Comparison of ENCODE assay signal across 10 mouse cellular contexts in the genomic region with DNA sequence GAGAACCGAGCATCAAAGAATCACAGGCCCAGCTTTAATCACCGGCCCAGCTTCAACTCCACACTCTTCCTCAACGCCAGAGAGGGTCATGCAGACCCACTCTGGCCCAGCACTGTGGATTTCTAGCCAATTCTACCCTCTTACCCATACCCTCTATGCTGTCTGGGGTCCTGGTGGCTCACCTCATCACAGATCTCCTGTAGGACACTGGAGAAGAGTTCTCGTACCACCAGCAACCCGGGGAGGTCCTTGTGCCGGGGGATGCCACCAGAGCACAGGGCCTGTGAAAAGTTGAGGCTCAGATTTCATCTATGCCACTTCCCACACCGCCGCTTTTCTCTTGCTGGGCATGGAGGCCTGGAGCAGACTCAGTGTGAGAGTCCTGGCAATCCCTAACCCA. TPM values are rescaled to one million over a fixed set of nuclear protein-coding genes. Genes with fewer than 3 reads are reported as not detected.
DNase-seq lines count a peak whose midpoint lies in the region; ATAC-seq and TF ChIP-seq lines count a peak whose summit lies in the region.
"Had no signal": no experiment of that assay in that cellular context is flagged by ENCODE, and none has a peak within 500 bp of the region (broad histone marks: within the 10 kb centered on the region; RNA-seq: fewer than 3 reads in every experiment).

No protein-coding gene starts in this region.

- no peak overlapping the region; the same call in 1 of the 2 replicates for H3K4me3 ChIP-seq in heart, embryonic 16.5 days (ENCODE audit: low read length)
- H3K4me3 ChIP-seq in midbrain, embryonic 13.5 days (replicated peaks) = no peak overlapping the region; the same call in 1 of the 2 replicates
- H3K4me3 ChIP-seq in midbrain, postnatal 0 days (ENCODE audit: low read depth, low read length) = no peak overlapping the region
- H3K4me3 ChIP-seq in limb, embryonic 10.5 days = peak overlapping the region; percentile 60; the same call in 1 of the 2 replicates
- no peak overlapping the region for H3K4me3 ChIP-seq in stomach, postnatal 0 days (ENCODE audit: low read depth, low read length)

- H3K9me3 ChIP-seq in heart, embryonic 16.5 days (replicated peaks; ENCODE audit: control insufficient read depth, low read length) = no peaks in the 10 kb centered on the region
- no peaks in the 10 kb centered on the region for H3K9me3 ChIP-seq in midbrain, embryonic 13.5 days
- H3K9me3 ChIP-seq in midbrain, postnatal 0 days (ENCODE audit: low read length) = no peaks in the 10 kb centered on the region
- H3K9me3 ChIP-seq in limb, embryonic 10.5 days (replicated peaks) = no peaks in the 10 kb centered on the region
- H3K9me3 ChIP-seq in stomach, postnatal 0 days (ENCODE audit: control insufficient read depth, low read length) = no peaks in the 10 kb centered on the region

- H3K9ac ChIP-seq in heart, embryonic 16.5 days (ENCODE audit: low read length) = peak overlapping the region; percentile 88
- H3K9ac ChIP-seq in midbrain, embryonic 13.5 days (replicated peaks) = peak overlapping the region; percentile 81; the same call in 1 of the 2 replicates
- no peak overlapping the region for H3K9ac ChIP-seq in midbrain, postnatal 0 days (replicated peaks; ENCODE audit: low read length, poor library complexity, severe bottlenecking)
- 0 out of 2 replicates have a peak overlapping the region, but pooled peaks have one; percentile 75 for H3K9ac ChIP-seq in stomach, postnatal 0 days (ENCODE audit: low read length)

- no peak for ATAC-seq in heart, embryonic 16.5 days (replicated peaks; ENCODE audit: extremely low read depth, insufficient read depth, low FRiP score)
- no peak for ATAC-seq in midbrain, embryonic 13.5 days
- ATAC-seq in midbrain, postnatal 0 days (ENCODE audit: low FRiP score) = no peak
- ATAC-seq in stomach, postnatal 0 days (ENCODE audit: low FRiP score, low TSS enrichment) = no peak
- ATAC-seq in megakaryocyte progenitor cell, adult 5-6 weeks (replicated peaks; ENCODE audit: poor library complexity) = no peak
- ATAC-seq: Patski had no signal

- peaks cover 16% of the 10 kb centered on the region for H3K36me3 ChIP-seq in heart, embryonic 16.5 days (ENCODE audit: control insufficient read depth, insufficient read depth)
- H3K36me3 ChIP-seq in midbrain, embryonic 13.5 days = peaks cover 16% of the 10 kb centered on the region
- H3K36me3 ChIP-seq in midbrain, postnatal 0 days (ENCODE audit: insufficient read depth, low read length) = peaks cover 7% of the 10 kb centered on the region
- peaks cover 17% of the 10 kb centered on the region for H3K36me3 ChIP-seq in limb, embryonic 10.5 days
- 0 out of 2 replicates have a peak, but pooled peaks cover 4% of the 10 kb centered on the region for H3K36me3 ChIP-seq in stomach, postnatal 0 days (ENCODE audit: control insufficient read depth, insufficient read depth, low read length)

- TF ChIP-seq CTCF in midbrain, postnatal 0 days (IDR thresholded peaks at IDR 0.05) = no peak
- no peak for TF ChIP-seq CTCF in stomach, postnatal 0 days (IDR thresholded peaks at IDR 0.05; ENCODE audit: low read depth)

- H3K4me2 ChIP-seq in heart, embryonic 16.5 days (ENCODE audit: low read depth, low read length) = peak overlapping the region; percentile 90
- H3K4me2 ChIP-seq in midbrain, embryonic 13.5 days (replicated peaks) = 0 out of 2 replicates have a peak overlapping the region, but pooled peaks have one; percentile 3
- H3K4me2 ChIP-seq in midbrain, postnatal 0 days (ENCODE audit: low read depth, low read length, poor library complexity, severe bottlenecking) = no peak overlapping the region
- H3K4me2 ChIP-seq in stomach, postnatal 0 days (replicated peaks; ENCODE audit: low read depth) = peak overlapping the region; percentile 93

- no peaks in the 10 kb centered on the region for H3K27me3 ChIP-seq in heart, embryonic 16.5 days (ENCODE audit: control insufficient read depth, insufficient read depth, low read length)
- no peaks in the 10 kb centered on the region for H3K27me3 ChIP-seq in midbrain, embryonic 13.5 days
- no peaks in the 10 kb centered on the region for H3K27me3 ChIP-seq in midbrain, postnatal 0 days (ENCODE audit: insufficient read depth, low read length)
- no peaks in the 10 kb centered on the region for H3K27me3 ChIP-seq in limb, embryonic 10.5 days (ENCODE audit: low read depth, poor library complexity, severe bottlenecking)
- no peaks in the 10 kb centered on the region for H3K27me3 ChIP-seq in stomach, postnatal 0 days (ENCODE audit: control insufficient read depth, insufficient read depth, low read length)
- H3K27me3 ChIP-seq: Patski had no signal

- no peak overlapping the region for H3K27ac ChIP-seq in heart, embryonic 16.5 days (ENCODE audit: low read length)
- no peak overlapping the region for H3K27ac ChIP-seq in midbrain, embryonic 13.5 days
- no peak overlapping the region for H3K27ac ChIP-seq in midbrain, postnatal 0 days (ENCODE audit: low read depth, low read length)
- H3K27ac ChIP-seq in limb, embryonic 10.5 days = no peak overlapping the region
- no peak overlapping the region for H3K27ac ChIP-seq in stomach, postnatal 0 days (replicated peaks)
- H3K27ac ChIP-seq: left cerebral cortex, adult 2 months had no signal

- H3K4me1 ChIP-seq in heart, embryonic 16.5 days (ENCODE audit: control insufficient read depth, insufficient read depth, low read length) = peaks cover 37% of the 10 kb centered on the region
- H3K4me1 ChIP-seq in midbrain, embryonic 13.5 days (replicated peaks) = peaks cover 45% of the 10 kb centered on the region
- H3K4me1 ChIP-seq in midbrain, postnatal 0 days (ENCODE audit: insufficient read depth, low read length) = peaks cover 21% of the 10 kb centered on the region; the same call in 1 of the 2 replicates
- H3K4me1 ChIP-seq in limb, embryonic 10.5 days = peaks cover 46% of the 10 kb centered on the region
- peaks cover 12% of the 10 kb centered on the region for H3K4me1 ChIP-seq in stomach, postnatal 0 days (replicated peaks; ENCODE audit: control insufficient read depth, insufficient read depth)

- no peak for DNase-seq in heart, adult 9 months (ENCODE audit: low spot score in 2 of 2)
- DNase-seq in midbrain, postnatal 0 days (ENCODE audit: low spot score) = no peak
- DNase-seq in limb, embryonic 10.5 days (ENCODE audit: low spot score) = no peak
- DNase-seq in stomach, postnatal 0 days (ENCODE audit: low spot score) = peak; percentile 12
- DNase-seq: right cerebral cortex, postnatal 25 days had no signal

- no peak for TF ChIP-seq EP300 in stomach, postnatal 0 days (optimal IDR thresholded peaks at IDR 0.05)

- WGBS in heart, embryonic 16.5 days = 84% methylated on average over 8 of the region's 8 CpGs
- WGBS in midbrain, embryonic 13.5 days = 83% methylated on average over 8 of the region's 8 CpGs
- WGBS in midbrain, postnatal 0 days = 86% methylated on average over 8 of the region's 8 CpGs
- WGBS in limb, embryonic 10.5 days = 90% methylated on average over 8 of the region's 8 CpGs
- WGBS in stomach, postnatal 0 days = 94% methylated on average over 8 of the region's 8 CpGs

RNA-seq across cellular contexts. Expression of gene Nudt22, which starts 1.4 kb away (rescaled TPM):
- 34.1 and 36.6 TPM in 2 replicates for polyA plus RNA-seq in heart, embryonic 16.5 days (2015; fragmentation: Nextera tagmentation; extraction: Ambion mirVana)
- 20.2 and 21.7 TPM in 2 replicates for polyA plus RNA-seq in midbrain, embryonic 13.5 days (2015; fragmentation: Nextera tagmentation; extraction: Ambion mirVana)
- 12.8 and 19.6 TPM in 2 replicates for total RNA-seq in midbrain, postnatal 0 days (2014; rRNA removed)
- polyA plus RNA-seq in midbrain, postnatal 0 days (2015; fragmentation: Nextera tagmentation; extraction: Ambion mirVana) = 17.8 and 22.0 TPM in 2 replicates
- polyA plus RNA-seq in limb, embryonic 10.5 days (2016; fragmentation: Nextera tagmentation; extraction: Ambion mirVana) = 21.1 and 21.2 TPM in 2 replicates
- polyA plus RNA-seq in stomach, postnatal 0 days (2015; fragmentation: Nextera tagmentation; extraction: Ambion mirVana) = 21.1 and 21.2 TPM in 2 replicates
- 10.6 and 18.9 TPM in 2 replicates for total RNA-seq in megakaryocyte progenitor cell, adult 5-6 weeks (2015)
- 7.7 and 13.3 TPM in 2 replicates for total RNA-seq in megakaryocyte progenitor cell, adult 5-6 weeks (2017)

RNA-seq across cellular contexts. Expression of gene Trpt1, which starts 1.4 kb away (rescaled TPM):
- 17.0 and 17.3 TPM in 2 replicates for polyA plus RNA-seq in heart, embryonic 16.5 days (2015; fragmentation: Nextera tagmentation; extraction: Ambion mirVana)
- 15.6 and 15.8 TPM in 2 replicates for polyA plus RNA-seq in midbrain, embryonic 13.5 days (2015; fragmentation: Nextera tagmentation; extraction: Ambion mirVana)
- 19.6 and 28.1 TPM in 2 replicates for total RNA-seq in midbrain, postnatal 0 days (2014; rRNA removed)
- polyA plus RNA-seq in midbrain, postnatal 0 days (2015; fragmentation: Nextera tagmentation; extraction: Ambion mirVana) = 19.8 and 23.4 TPM in 2 replicates
- polyA plus RNA-seq in limb, embryonic 10.5 days (2016; fragmentation: Nextera tagmentation; extraction: Ambion mirVana) = 7.4 and 10.6 TPM in 2 replicates
- 10.0 and 10.1 TPM in 2 replicates for polyA plus RNA-seq in stomach, postnatal 0 days (2015; fragmentation: Nextera tagmentation; extraction: Ambion mirVana)
- total RNA-seq in megakaryocyte progenitor cell, adult 5-6 weeks (2015) = 1.4 and 2.2 TPM in 2 replicates
- 0.08 and 0.81 TPM in 2 replicates for total RNA-seq in megakaryocyte progenitor cell, adult 5-6 weeks (2017)

RNA-seq across cellular contexts. Expression of gene Dnajc4, which starts 2.1 kb away (rescaled TPM):
- 40.3 and 44.1 TPM in 2 replicates for polyA plus RNA-seq in heart, embryonic 16.5 days (2015; fragmentation: Nextera tagmentation; extraction: Ambion mirVana)
- polyA plus RNA-seq in midbrain, embryonic 13.5 days (2015; fragmentation: Nextera tagmentation; extraction: Ambion mirVana) = 24.2 and 25.4 TPM in 2 replicates
- 14.9 and 31.2 TPM in 2 replicates for total RNA-seq in midbrain, postnatal 0 days (2014; rRNA removed)
- 21.6 and 25.7 TPM in 2 replicates for polyA plus RNA-seq in midbrain, postnatal 0 days (2015; fragmentation: Nextera tagmentation; extraction: Ambion mirVana)
- polyA plus RNA-seq in limb, embryonic 10.5 days (2016; fragmentation: Nextera tagmentation; extraction: Ambion mirVana) = 17.4 and 19.4 TPM in 2 replicates
- 33.0 and 37.2 TPM in 2 replicates for polyA plus RNA-seq in stomach, postnatal 0 days (2015; fragmentation: Nextera tagmentation; extraction: Ambion mirVana)
- total RNA-seq in megakaryocyte progenitor cell, adult 5-6 weeks (2015) = 10.2 and 11.5 TPM in 2 replicates
- 8.6 and 17.8 TPM in 2 replicates for total RNA-seq in megakaryocyte progenitor cell, adult 5-6 weeks (2017)

RNA-seq across cellular contexts. Expression of gene Vegfb, which starts 7.0 kb away (rescaled TPM):
- 123 and 171 TPM in 2 replicates for polyA plus RNA-seq in heart, embryonic 16.5 days (2015; fragmentation: Nextera tagmentation; extraction: Ambion mirVana)
- 23.2 and 28.3 TPM in 2 replicates for polyA plus RNA-seq in midbrain, embryonic 13.5 days (2015; fragmentation: Nextera tagmentation; extraction: Ambion mirVana)
- 33.1 and 44.4 TPM in 2 replicates for total RNA-seq in midbrain, postnatal 0 days (2014; rRNA removed)
- polyA plus RNA-seq in midbrain, postnatal 0 days (2015; fragmentation: Nextera tagmentation; extraction: Ambion mirVana) = 77.7 and 83.2 TPM in 2 replicates
- polyA plus RNA-seq in limb, embryonic 10.5 days (2016; fragmentation: Nextera tagmentation; extraction: Ambion mirVana) = 41.1 and 41.7 TPM in 2 replicates
- polyA plus RNA-seq in stomach, postnatal 0 days (2015; fragmentation: Nextera tagmentation; extraction: Ambion mirVana) = 26.2 and 28.0 TPM in 2 replicates
- total RNA-seq in megakaryocyte progenitor cell, adult 5-6 weeks (2015) = 30.4 and 33.1 TPM in 2 replicates
- total RNA-seq in megakaryocyte progenitor cell, adult 5-6 weeks (2017) = 11.6 and 13.6 TPM in 2 replicates

RNA-seq across cellular contexts. Expression of gene Fkbp2, which starts 14.2 kb away (rescaled TPM):
- polyA plus RNA-seq in heart, embryonic 16.5 days (2015; fragmentation: Nextera tagmentation; extraction: Ambion mirVana) = 83.7 and 95.0 TPM in 2 replicates
- 88.5 and 100 TPM in 2 replicates for polyA plus RNA-seq in midbrain, embryonic 13.5 days (2015; fragmentation: Nextera tagmentation; extraction: Ambion mirVana)
- 24.9 and 29.3 TPM in 2 replicates for total RNA-seq in midbrain, postnatal 0 days (2014; rRNA removed)
- 149 and 155 TPM in 2 replicates for polyA plus RNA-seq in midbrain, postnatal 0 days (2015; fragmentation: Nextera tagmentation; extraction: Ambion mirVana)
- polyA plus RNA-seq in limb, embryonic 10.5 days (2016; fragmentation: Nextera tagmentation; extraction: Ambion mirVana) = 94.0 and 102 TPM in 2 replicates
- polyA plus RNA-seq in stomach, postnatal 0 days (2015; fragmentation: Nextera tagmentation; extraction: Ambion mirVana) = 130 and 134 TPM in 2 replicates
- 123 and 129 TPM in 2 replicates for total RNA-seq in megakaryocyte progenitor cell, adult 5-6 weeks (2015)
- 176 and 181 TPM in 2 replicates for total RNA-seq in megakaryocyte progenitor cell, adult 5-6 weeks (2017)
